In the genomic region with DNA sequence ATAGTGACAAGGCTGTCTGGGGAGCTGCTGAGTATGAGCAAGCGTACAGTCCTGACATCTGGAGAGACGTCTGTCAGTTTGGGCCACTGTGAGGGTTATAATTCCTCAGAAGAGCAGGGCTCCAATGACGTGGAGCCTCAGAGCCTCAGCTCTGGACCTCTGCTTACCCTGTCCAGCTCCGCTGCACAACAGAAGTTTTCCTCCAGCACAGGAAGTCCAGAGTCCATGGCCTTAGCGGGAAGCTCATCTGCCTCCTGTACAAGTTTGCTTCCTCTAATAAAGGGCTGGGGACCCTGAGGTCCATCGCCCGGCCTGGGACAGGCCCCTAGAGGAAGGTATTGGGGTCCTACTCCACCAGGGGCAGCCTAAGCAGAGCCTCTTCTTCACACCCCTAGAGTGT, we compare ENCODE assay signal across 20 mouse cellular contexts. TPM values are rescaled to one million over a fixed set of nuclear protein-coding genes. Genes with fewer than 3 reads are reported as not detected.
A peak's percentile ranks its signal among the peaks of the same experiment; 100 is the strongest.
DNase-seq lines count a peak whose midpoint lies in the region; ATAC-seq and TF ChIP-seq lines count a peak whose summit lies in the region.
"Had no signal": no experiment of that assay in that cellular context is flagged by ENCODE, and none has a peak within 500 bp of the region (broad histone marks: within the 10 kb centered on the region; RNA-seq: fewer than 3 reads in every experiment).

No protein-coding gene starts in this region.

- no peak for TF ChIP-seq POLR2A in kidney, adult 2 months (IDR thresholded peaks at IDR 0.05; ENCODE audit: low read depth, low read length)

- H3K27me3 ChIP-seq in kidney, adult 2 months (replicated peaks; ENCODE audit: control insufficient read depth, insufficient read depth, low read length): no peaks in the 10 kb centered on the region
- H3K27me3 ChIP-seq in kidney, embryonic 14.5 days (ENCODE audit: control insufficient read depth, insufficient read depth, low read length): no peaks in the 10 kb centered on the region
- H3K27me3 ChIP-seq in liver, embryonic 13.5 days: no peaks in the 10 kb centered on the region
- H3K27me3 ChIP-seq in liver, embryonic 11.5 days (replicated peaks; ENCODE audit: control insufficient read depth, insufficient read depth, low read length): no peaks in the 10 kb centered on the region
- no peaks in the 10 kb centered on the region for H3K27me3 ChIP-seq in kidney, postnatal 0 days (ENCODE audit: insufficient read depth, low read length)
- H3K27me3 ChIP-seq: Patski had no signal

- H3K27ac ChIP-seq in kidney, adult 2 months (ENCODE audit: insufficient read depth, low read depth, low read length): no peak overlapping the region
- H3K27ac ChIP-seq in kidney, embryonic 14.5 days (ENCODE audit: low read depth, low read length): no peak overlapping the region
- H3K27ac ChIP-seq in liver, embryonic 13.5 days: no peak overlapping the region
- H3K27ac ChIP-seq in liver, embryonic 11.5 days (ENCODE audit: low read depth, low read length): no peak overlapping the region
- H3K27ac ChIP-seq in kidney, postnatal 0 days: no peak overlapping the region
- H3K27ac ChIP-seq: embryonic facial prominence, embryonic 10.5 days; forebrain, embryonic 13.5 days; heart, embryonic 13.5 days had no signal

- H3K4me1 ChIP-seq in kidney, adult 2 months (ENCODE audit: control insufficient read depth, insufficient read depth, low read length): peaks cover 21% of the 10 kb centered on the region
- H3K4me1 ChIP-seq in kidney, embryonic 14.5 days (ENCODE audit: control insufficient read depth, insufficient read depth, low read length): 0 out of 2 replicates have a peak, but pooled peaks cover 2% of the 10 kb centered on the region
- H3K4me1 ChIP-seq in liver, embryonic 13.5 days (replicated peaks): peaks cover 4% of the 10 kb centered on the region
- H3K4me1 ChIP-seq in liver, embryonic 11.5 days (replicated peaks; ENCODE audit: control insufficient read depth, insufficient read depth, low read length): no peaks in the 10 kb centered on the region
- H3K4me1 ChIP-seq in kidney, postnatal 0 days (replicated peaks; ENCODE audit: insufficient read depth, low read length): no peaks in the 10 kb centered on the region
- H3K4me1 ChIP-seq: forebrain, embryonic 13.5 days; heart, embryonic 13.5 days had no signal

- 47% methylated on average over 7 of the region's 7 CpGs for WGBS in kidney, adult 2 months
- 78% methylated on average over 7 of the region's 7 CpGs for WGBS in kidney, embryonic 14.5 days
- 64% methylated on average over 7 of the region's 7 CpGs for WGBS in liver, embryonic 13.5 days (ENCODE audit: insufficient replicate concordance)
- WGBS in liver, embryonic 11.5 days: 70% methylated on average over 7 of the region's 7 CpGs
- WGBS in kidney, postnatal 0 days: 70% methylated on average over 7 of the region's 7 CpGs

- no peaks in the 10 kb centered on the region for H3K36me3 ChIP-seq in kidney, adult 2 months (ENCODE audit: control insufficient read depth, insufficient read depth, low read length)
- no peaks in the 10 kb centered on the region for H3K36me3 ChIP-seq in kidney, embryonic 14.5 days (ENCODE audit: control insufficient read depth, insufficient read depth, low read length)
- no peaks in the 10 kb centered on the region for H3K36me3 ChIP-seq in liver, embryonic 13.5 days
- no peaks in the 10 kb centered on the region for H3K36me3 ChIP-seq in liver, embryonic 11.5 days (ENCODE audit: control insufficient read depth, insufficient read depth, low read length)
- no peaks in the 10 kb centered on the region for H3K36me3 ChIP-seq in kidney, postnatal 0 days (ENCODE audit: insufficient read depth, low read length)
- H3K36me3 ChIP-seq: embryonic facial prominence, embryonic 10.5 days; heart, embryonic 13.5 days had no signal

- peak; percentile 61 for DNase-seq in kidney, adult 2 months
- DNase-seq in liver, embryonic 13.5 days: no peak
- DNase-seq in liver, embryonic 11.5 days (ENCODE audit: low spot score): no peak
- DNase-seq in kidney, postnatal 0 days (ENCODE audit: low spot score): no peak
- DNase-seq in kidney, postnatal 36 days: peak; percentile 56 to 61
- DNase-seq in ovary, postnatal 36 days (ENCODE audit: low spot score): no peak
- DNase-seq: adrenal gland, postnatal 14 days; cerebellum, adult 11-12 months; cerebellum, adult 9-10 months; forebrain, postnatal 0 days; gastrocnemius, postnatal 14 days; heart, postnatal 36 days had no signal

- no peak overlapping the region for H3K9ac ChIP-seq in kidney, embryonic 14.5 days (ENCODE audit: low read depth, low read length)
- H3K9ac ChIP-seq in liver, embryonic 13.5 days: no peak overlapping the region
- no peak overlapping the region for H3K9ac ChIP-seq in liver, embryonic 11.5 days (ENCODE audit: low read depth, low read length)
- no peak overlapping the region for H3K9ac ChIP-seq in kidney, postnatal 0 days (ENCODE audit: low read depth, low read length)
- H3K9ac ChIP-seq: forebrain, embryonic 13.5 days; forebrain, postnatal 0 days; heart, embryonic 13.5 days had no signal

- no peak for TF ChIP-seq CTCF in kidney, adult 2 months (conservative IDR thresholded peaks at IDR 0.05; ENCODE audit: insufficient read depth, insufficient read length, low read depth, low read length)
- TF ChIP-seq CTCF in kidney, postnatal 0 days (IDR thresholded peaks at IDR 0.05; ENCODE audit: low read depth): no peak

- no peaks in the 10 kb centered on the region for H3K9me3 ChIP-seq in kidney, embryonic 14.5 days (ENCODE audit: control insufficient read depth, low read length)
- no peaks in the 10 kb centered on the region for H3K9me3 ChIP-seq in liver, embryonic 13.5 days (replicated peaks)
- H3K9me3 ChIP-seq in liver, embryonic 11.5 days (ENCODE audit: control insufficient read depth, low read length): no peaks in the 10 kb centered on the region
- no peaks in the 10 kb centered on the region for H3K9me3 ChIP-seq in kidney, postnatal 0 days (replicated peaks; ENCODE audit: low read length)
- H3K9me3 ChIP-seq: embryonic facial prominence, embryonic 10.5 days; forebrain, embryonic 13.5 days; heart, embryonic 13.5 days had no signal

- H3K4me2 ChIP-seq in kidney, embryonic 14.5 days (replicated peaks; ENCODE audit: low read depth, low read length): no peak overlapping the region
- no peak overlapping the region for H3K4me2 ChIP-seq in liver, embryonic 13.5 days
- no peak overlapping the region for H3K4me2 ChIP-seq in liver, embryonic 11.5 days
- H3K4me2 ChIP-seq in kidney, postnatal 0 days (ENCODE audit: low read length): no peak overlapping the region
- H3K4me2 ChIP-seq: forebrain, embryonic 13.5 days; heart, embryonic 13.5 days had no signal

- no peak for ATAC-seq in kidney, embryonic 14.5 days (ENCODE audit: low FRiP score, low TSS enrichment)
- peak; percentile 31 for ATAC-seq in liver, embryonic 13.5 days (ENCODE audit: low read depth)
- ATAC-seq in liver, embryonic 11.5 days (replicated peaks; ENCODE audit: low FRiP score): no peak
- ATAC-seq in kidney, postnatal 0 days (replicated peaks; ENCODE audit: low FRiP score, low read depth): 0 out of 2 replicates have a peak, but pooled peaks have one; percentile 36
- ATAC-seq: activated CD4-positive, CD25-positive, alpha-beta regulatory T cell, adult 4 months; forebrain, embryonic 13.5 days; forebrain, postnatal 0 days; Patski had no signal

- no peak overlapping the region for H3K4me3 ChIP-seq in kidney, adult 2 months (ENCODE audit: insufficient read depth, low read depth, low read length)
- no peak overlapping the region for H3K4me3 ChIP-seq in kidney, embryonic 14.5 days (ENCODE audit: low read length)
- no peak overlapping the region for H3K4me3 ChIP-seq in liver, embryonic 13.5 days (replicated peaks)
- H3K4me3 ChIP-seq in liver, embryonic 11.5 days (ENCODE audit: low read depth, low read length): no peak overlapping the region
- no peak overlapping the region for H3K4me3 ChIP-seq in kidney, postnatal 0 days (replicated peaks; ENCODE audit: low read depth, low read length)
- H3K4me3 ChIP-seq: embryonic facial prominence, embryonic 10.5 days; forebrain, embryonic 13.5 days; heart, embryonic 13.5 days had no signal

RNA-seq across cellular contexts. Expression of gene Dio3, which starts 41.8 kb away (rescaled TPM):
- polyA plus RNA-seq in kidney, adult 2 months (2012; rRNA removed): 0.43 and 0.50 TPM in 2 replicates
- 0.09 and 0.13 TPM in 2 replicates for polyA plus RNA-seq in kidney, embryonic 14.5 days (2014; fragmentation: Nextera tagmentation; extraction: Ambion mirVana)
- 0.09 and 0.12 TPM in 2 replicates for polyA plus RNA-seq in liver, embryonic 13.5 days (2015; fragmentation: Nextera tagmentation; extraction: Ambion mirVana)
- polyA plus RNA-seq in liver, embryonic 11.5 days (2014; fragmentation: Nextera tagmentation; extraction: Ambion mirVana): not detected in 2 replicates
- polyA plus RNA-seq in kidney, postnatal 0 days (2015; fragmentation: Nextera tagmentation; extraction: Ambion mirVana): 0.20 and 0.22 TPM in 2 replicates
- polyA plus RNA-seq: activated CD4-positive, CD25-positive, alpha-beta regulatory T cell, adult 4 months; heart, postnatal 0 days; hindbrain, embryonic 11.5 days had no signal

Comparison
In these comparisons a context has a peak if more than half of its experiments do, and no peak if none do; other contexts are left out.
1. DNase-seq: peak in kidney, adult 2 months (single experiment) and kidney, postnatal 36 days (2 of 2); none in liver, embryonic 13.5 days (single experiment), liver, embryonic 11.5 days (single experiment), kidney, postnatal 0 days (single experiment) and ovary, postnatal 36 days (single experiment).
2. ATAC-seq: peak in liver, embryonic 13.5 days (single experiment) and kidney, postnatal 0 days (single experiment); none in kidney, embryonic 14.5 days (single experiment) and liver, embryonic 11.5 days (single experiment).